Mouse (Mus musculus) yolk sac, embryonic 10.5 days (tissue): ENCODE data around the gene Gm10382.
"Not testable (repeated sequence)": the region's sequence is repeated elsewhere in the genome, so short reads cannot be mapped to it uniquely, and the experiment has no call there.

Source experiments
- DNase-seq: peaks from one replicate; pipeline ENCODE4 v3.0.0-alpha.2; 2017; ENCODE audit warnings: low spot score

Gene Gm10382

GRCm38 (mm10) chr5:125393622-125394603 is 4.8 kb downstream of the Gm10382 start:
- DNase-seq, result peak; percentile 87

GRCm38 (mm10) chr5:125395008-125395407 is 5.9 kb downstream of the Gm10382 start:
- no peak for DNase-seq

- DNase-seq, result no peak
These were observed 11.8 kb downstream of the Gm10382 start for GRCm38 (mm10) chr5:125400903-125401302.

GRCm38 (mm10) chr5:125402476-125402875 is 13.4 kb downstream of the Gm10382 start:
- DNase-seq, result no peak

- peak; percentile 25 for DNase-seq
These were observed 13.9 kb downstream of the Gm10382 start for GRCm38 (mm10) chr5:125402991-125403390.

GRCm38 (mm10) chr5:125403481-125404465 is 14.7 kb downstream of the Gm10382 start:
- DNase-seq, result peak; percentile 76

- no peak for DNase-seq
These were observed 15.4 kb downstream of the Gm10382 start for GRCm38 (mm10) chr5:125404536-125404902.

- peak; percentile 87 for DNase-seq
These were observed 15.9 kb downstream of the Gm10382 start for GRCm38 (mm10) chr5:125404903-125405545.

- DNase-seq, result peak; percentile 89
These were observed 16.6 kb downstream of the Gm10382 start for GRCm38 (mm10) chr5:125405546-125406248.

- DNase-seq, result peak; percentile 82
These were observed 17.3 kb downstream of the Gm10382 start for GRCm38 (mm10) chr5:125406322-125407016.

GRCm38 (mm10) chr5:125407020-125407830 is 18.1 kb downstream of the Gm10382 start:
- no peak for DNase-seq

- no peak for DNase-seq
These were observed 18.9 kb downstream of the Gm10382 start for GRCm38 (mm10) chr5:125407910-125408575.

- peak; percentile 91 for DNase-seq
These were observed 19.7 kb downstream of the Gm10382 start for GRCm38 (mm10) chr5:125408842-125409241.

GRCm38 (mm10) chr5:125409348-125410090 is 20.4 kb downstream of the Gm10382 start:
- DNase-seq, result peak; percentile 80

- DNase-seq, result no peak
These were observed 22.9 kb downstream of the Gm10382 start for GRCm38 (mm10) chr5:125411972-125412530.

GRCm38 (mm10) chr5:125412536-125412935 is 23.4 kb downstream of the Gm10382 start:
- not testable (repeated sequence) for DNase-seq

- no peak for DNase-seq
These were observed 24.6 kb downstream of the Gm10382 start for GRCm38 (mm10) chr5:125413763-125414162.

GRCm38 (mm10) chr5:125416183-125416582 is 27.1 kb downstream of the Gm10382 start:
- DNase-seq, result no peak
